ENCODE assay signal across 8 mouse cellular contexts in genomic region chr10:44530067-44530360, GRCm38 (mm10). TPM values are rescaled to one million over a fixed set of nuclear protein-coding genes. Genes with fewer than 3 reads are reported as not detected.
DNase-seq lines count a peak whose midpoint lies in the region; ATAC-seq and TF ChIP-seq lines count a peak whose summit lies in the region.

No protein-coding gene starts in this region.

- WGBS in spleen, adult 2 months: 30% methylated on average over 5 of the region's 5 CpGs
- WGBS in liver, embryonic 14.5 days (ENCODE audit: insufficient replicate concordance): 7% methylated on average over 5 of the region's 5 CpGs

- no peak for DNase-seq in spleen, adult 2 months (ENCODE audit: low read depth in 1 of 2, low spot score in 2 of 2)
- DNase-seq in spleen, postnatal 4 days (ENCODE audit: low spot score in 2 of 2): no peak
- DNase-seq in liver, embryonic 14.5 days (ENCODE audit: low read depth in 3 of 3, low spot score in 3 of 3): no peak
- DNase-seq in right cerebral cortex, adult 2 months (ENCODE audit: low spot score in 2 of 2): no peak
- no peak for DNase-seq in urinary bladder, postnatal 25 days (ENCODE audit: low spot score)
- DNase-seq in embryo, embryonic 10.5 days (ENCODE audit: low spot score): no peak

- no peak for ATAC-seq in erythroblast, adult 5-6 weeks (replicated peaks; ENCODE audit: low FRiP score, poor library complexity, severe bottlenecking)
- ATAC-seq in liver, embryonic 14.5 days (ENCODE audit: insufficient read depth): no peak

- peak overlapping the region; percentile 75 for H3K9ac ChIP-seq in liver, embryonic 14.5 days (replicated peaks)

- peaks cover 5% of the 10 kb centered on the region; the same call in 1 of the 2 replicates for H3K9me3 ChIP-seq in erythroblast, embryonic 14.5 days (ENCODE audit: control insufficient read depth, low read length)
- no peaks in the 10 kb centered on the region for H3K9me3 ChIP-seq in liver, embryonic 14.5 days (ENCODE audit: control insufficient read depth, low read length)

- H3K4me2 ChIP-seq in liver, embryonic 14.5 days (ENCODE audit: low read depth): peak overlapping the region; percentile 85

- H3K4me1 ChIP-seq in erythroblast, embryonic 14.5 days (ENCODE audit: control insufficient read depth): peaks cover 16% of the 10 kb centered on the region
- H3K4me1 ChIP-seq in spleen, adult 2 months (ENCODE audit: control insufficient read depth, insufficient read depth, insufficient read length): peaks cover 9% of the 10 kb centered on the region
- peaks cover 7 to 8% of the 10 kb centered on the region in 2 experiments for H3K4me1 ChIP-seq in liver, embryonic 14.5 days (replicated peaks; ENCODE audit: control insufficient read depth in 2 of 2, insufficient read depth in 2 of 2, low read length in 1 of 2)

- peak overlapping the region; percentile 71 for H3K4me3 ChIP-seq in erythroblast, embryonic 14.5 days (replicated peaks)
- peak overlapping the region; percentile 72; the same call in 1 of the 2 replicates for H3K4me3 ChIP-seq in spleen, adult 2 months (ENCODE audit: extremely low read depth, insufficient read depth, insufficient read length)
- peak overlapping the region; percentile 81 to 86 for H3K4me3 ChIP-seq in liver, embryonic 14.5 days (ENCODE audit: insufficient read depth in 1 of 2, low read depth in 2 of 2, low read length in 2 of 2)

- TF ChIP-seq POLR2A in spleen, adult 2 months (IDR thresholded peaks at IDR 0.05; ENCODE audit: low read depth, low read length): no peak

- no peak for TF ChIP-seq CTCF in spleen, adult 2 months (IDR thresholded peaks at IDR 0.05; ENCODE audit: extremely low read depth, insufficient read depth, insufficient read length, insufficient replicate concordance)
- TF ChIP-seq CTCF in liver, embryonic 14.5 days (IDR thresholded peaks at IDR 0.05; ENCODE audit: low read depth): no peak

- no peak for TF ChIP-seq EP300 in liver, embryonic 14.5 days (IDR thresholded peaks at IDR 0.05; ENCODE audit: low read depth)

- H3K27me3 ChIP-seq in erythroblast, embryonic 14.5 days (ENCODE audit: control insufficient read depth): peaks cover 44% of the 10 kb centered on the region
- peaks cover 4% of the 10 kb centered on the region; the same call in 1 of the 2 replicates for H3K27me3 ChIP-seq in spleen, adult 2 months (ENCODE audit: control insufficient read depth, insufficient read depth, low read length)
- H3K27me3 ChIP-seq in liver, embryonic 14.5 days (ENCODE audit: control insufficient read depth, insufficient read depth, low read length): peaks cover 40% of the 10 kb centered on the region

- no peaks in the 10 kb centered on the region for H3K36me3 ChIP-seq in erythroblast, embryonic 14.5 days (ENCODE audit: control insufficient read depth)
- H3K36me3 ChIP-seq in spleen, adult 2 months (ENCODE audit: control insufficient read depth, insufficient read depth, low read length): no peaks in the 10 kb centered on the region
- H3K36me3 ChIP-seq in liver, embryonic 14.5 days (replicated peaks; ENCODE audit: control insufficient read depth, insufficient read depth, low read depth): no peaks in the 10 kb centered on the region

- peak overlapping the region; percentile 86; the same call in 1 of the 2 replicates for H3K27ac ChIP-seq in spleen, adult 2 months (ENCODE audit: insufficient read depth, low read length)
- H3K27ac ChIP-seq in liver, embryonic 14.5 days: no peak overlapping the region

RNA-seq across cellular contexts. Expression of gene Prdm1, which starts 1.7 kb away (rescaled TPM):
- polyA plus RNA-seq in erythroblast, embryonic 14.5 days (2012): not detected in 2 replicates
- 0.42 and 0.77 TPM in 2 replicates for total RNA-seq in erythroblast, adult 5-6 weeks (2015; ENCODE audit: low replicate concordance)
- total RNA-seq in erythroblast, adult 5-6 weeks (2017; ENCODE audit: low replicate concordance): 0.84 and 2.6 TPM in 2 replicates
- polyA plus RNA-seq in spleen, adult 2 months (2012; rRNA removed): 2.8 and 4.1 TPM in 2 replicates
- 0.08 and 0.12 TPM in 2 replicates for polyA plus RNA-seq in liver, embryonic 14.5 days (2012; rRNA removed)
- 0.13 and 0.18 TPM in 2 replicates for polyA plus RNA-seq in liver, embryonic 14.5 days (2014; fragmentation: Nextera tagmentation; extraction: Ambion mirVana)
